Mouse (Mus musculus): Measurements from ENCODE around the gene Mpp4.

- TF ChIP-seq GATA1 (IDR thresholded peaks at IDR 0.05; ENCODE audit: borderline replicate concordance, low read length): no peak
- no peak for TF ChIP-seq FLI1 (IDR thresholded peaks at IDR 0.05; ENCODE audit: low read length)
Measured at GRCm38 (mm10) chr1:59144543-59144942, 18.6 kb downstream of the Mpp4 start.
